Comparison of ENCODE assay signal across 8 mouse cellular contexts in the genomic region with DNA sequence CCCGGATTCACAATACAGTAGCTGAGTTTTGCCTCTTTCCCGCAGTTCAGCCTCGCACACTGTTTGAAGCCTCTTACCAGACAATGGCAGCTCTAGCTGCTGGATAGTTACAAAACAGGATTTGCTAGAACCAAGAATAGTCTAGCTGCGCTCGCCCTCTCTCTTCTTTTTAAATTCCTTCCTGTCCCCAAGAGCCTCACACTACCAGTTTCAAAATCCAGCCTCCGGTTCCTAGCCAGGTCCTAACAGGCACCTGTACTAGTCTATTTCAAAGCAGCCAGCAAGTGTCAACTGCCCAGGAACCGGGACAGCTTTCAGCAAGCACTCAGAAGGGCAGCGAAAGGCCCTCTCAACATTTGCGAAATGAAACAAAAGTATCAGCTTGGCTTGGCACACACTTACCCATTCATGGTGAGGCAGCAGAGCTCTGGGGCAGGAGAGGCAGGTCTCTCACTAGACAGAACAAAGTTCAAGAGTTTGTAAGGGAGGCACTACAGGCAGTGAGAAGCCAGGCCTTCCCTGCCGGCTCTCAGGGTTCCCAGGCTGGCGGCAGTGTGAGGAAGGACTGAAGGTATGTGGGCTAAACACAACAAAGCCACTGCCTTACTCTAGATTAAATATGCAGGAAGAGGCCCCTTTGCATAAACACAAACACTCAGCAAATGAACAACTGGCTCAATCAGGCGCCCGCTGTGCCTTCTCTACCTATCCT.
DNase-seq lines count a peak whose midpoint lies in the region; ATAC-seq and TF ChIP-seq lines count a peak whose summit lies in the region.

No protein-coding gene starts in this region.

- peak overlapping the region; percentile 65 for H3K4me3 ChIP-seq in gastrocnemius, adult 2 months
- peak overlapping the region; percentile 31 for H3K4me3 ChIP-seq in embryonic facial prominence, embryonic 10.5 days
- H3K4me3 ChIP-seq in limb, embryonic 10.5 days: no peak overlapping the region

- TF ChIP-seq CTCF in gastrocnemius, adult 2 months (IDR thresholded peaks at IDR 0.05): no peak

- H3K27me3 ChIP-seq in embryonic facial prominence, embryonic 10.5 days (replicated peaks; ENCODE audit: low read depth, poor library complexity, severe bottlenecking): peaks cover 12% of the 10 kb centered on the region
- peaks cover 34% of the 10 kb centered on the region for H3K27me3 ChIP-seq in limb, embryonic 10.5 days (ENCODE audit: low read depth, poor library complexity, severe bottlenecking)
- H3K27me3 ChIP-seq in splenic B cell, adult 2 months (ENCODE audit: control insufficient read depth, insufficient read depth, low read length, poor library complexity, severe bottlenecking): no peaks in the 10 kb centered on the region

- peak; percentile 12 to 19; a peak in 1 of 4 replicates for ATAC-seq in hematopoietic stem cell, adult 5-6 weeks (replicated peaks in 1 of 2; ENCODE audit: insufficient read depth in 1 of 2, low FRiP score in 2 of 2, low TSS enrichment in 1 of 2, low read depth in 1 of 2, poor library complexity in 2 of 2, severe bottlenecking in 2 of 2)
- peak; percentile 6 for ATAC-seq in megakaryocyte progenitor cell, adult 5-6 weeks (replicated peaks; ENCODE audit: poor library complexity)

- peak; percentile 40 for DNase-seq in gastrocnemius, adult 2 months
- no peak for DNase-seq in gastrocnemius, adult 8-10 months (ENCODE audit: low spot score in 2 of 2)
- peak; percentile 44 for DNase-seq in embryonic facial prominence, embryonic 10.5 days (ENCODE audit: low spot score)
- DNase-seq in limb, embryonic 10.5 days (ENCODE audit: low spot score): peak; percentile 51
- peak; percentile 70 for DNase-seq in splenic B cell, adult 2 months (ENCODE audit: low read depth, low spot score)
- no peak for DNase-seq in cerebellum, adult 9-10 months

- intact Hi-C loops in gastrocnemius, adult 2 months (cut with DNase I): loop anchor here (10.0 kb wide), 2 partner anchors 179 to 259 kb away; a partner anchor contains a TSS

- H3K36me3 ChIP-seq in embryonic facial prominence, embryonic 10.5 days (replicated peaks): no peaks in the 10 kb centered on the region
- H3K36me3 ChIP-seq in limb, embryonic 10.5 days: no peaks in the 10 kb centered on the region
- H3K36me3 ChIP-seq in splenic B cell, adult 2 months (ENCODE audit: control insufficient read depth, insufficient read depth, low read length, poor library complexity, severe bottlenecking): no peaks in the 10 kb centered on the region

- H3K9me3 ChIP-seq in embryonic facial prominence, embryonic 10.5 days: no peaks in the 10 kb centered on the region
- H3K9me3 ChIP-seq in limb, embryonic 10.5 days (replicated peaks): no peaks in the 10 kb centered on the region

- peak overlapping the region; percentile 86 for H3K27ac ChIP-seq in gastrocnemius, adult 2 months
- peak overlapping the region; percentile 71 for H3K27ac ChIP-seq in embryonic facial prominence, embryonic 10.5 days (replicated peaks)
- peak overlapping the region; percentile 32 for H3K27ac ChIP-seq in limb, embryonic 10.5 days

- H3K4me1 ChIP-seq in embryonic facial prominence, embryonic 10.5 days: peaks cover 92% of the 10 kb centered on the region
- peaks cover 59% of the 10 kb centered on the region for H3K4me1 ChIP-seq in limb, embryonic 10.5 days

- WGBS in embryonic facial prominence, embryonic 10.5 days: 14% methylated on average over 13 of the region's 13 CpGs
- WGBS in limb, embryonic 10.5 days: 31% methylated on average over 13 of the region's 13 CpGs

Comparison
In these comparisons a context has a peak if more than half of its experiments do, and no peak if none do; other contexts are left out.
1. DNase-seq: peak in gastrocnemius, adult 2 months (single experiment), embryonic facial prominence, embryonic 10.5 days (single experiment), limb, embryonic 10.5 days (single experiment) and splenic B cell, adult 2 months (single experiment); none in gastrocnemius, adult 8-10 months (0 of 2) and cerebellum, adult 9-10 months (single experiment).
2. H3K27ac ChIP-seq: peak in every context shown above with its lines; median percentile 86 in gastrocnemius, adult 2 months; 71 in embryonic facial prominence, embryonic 10.5 days; 32 in limb, embryonic 10.5 days.